Mouse (Mus musculus): ENCODE measurements around the gene Dusp2. TPM values are rescaled to one million over a fixed set of nuclear protein-coding genes. Genes with fewer than 3 reads are reported as not detected.

Dusp2 gene
- polyA plus RNA-seq, 1 experiment: 1.6 TPM

GRCm38 (mm10) chr2:127313878-127314277 is 22.1 kb upstream of the Dusp2 start:
- H3K27me3 ChIP-seq (ENCODE audit: control insufficient read depth, insufficient read depth, low read length): no peaks in the 10 kb centered on the region
- H3K27ac ChIP-seq (ENCODE audit: insufficient read depth, low read length): no peak overlapping the region
- H3K4me1 ChIP-seq (ENCODE audit: control insufficient read depth, insufficient read depth, low read length): no peaks in the 10 kb centered on the region
- H3K4me3 ChIP-seq (replicated peaks; ENCODE audit: insufficient read depth, low read depth, low read length): no peak overlapping the region
- no peak for DNase-seq
- TF ChIP-seq POLR2A (IDR thresholded peaks at IDR 0.05; ENCODE audit: borderline replicate concordance, insufficient read depth, low read length) (no peak), CTCF (IDR thresholded peaks at IDR 0.05; ENCODE audit: borderline replicate concordance, insufficient read depth, low read depth, low read length) (no peak)
- 50% methylated on average over 4 of the region's 4 CpGs for WGBS

- H3K27me3 ChIP-seq (ENCODE audit: control insufficient read depth, insufficient read depth, low read length): no peaks in the 10 kb centered on the region
- TF ChIP-seq CTCF (IDR thresholded peaks at IDR 0.05; ENCODE audit: borderline replicate concordance, insufficient read depth, low read depth, low read length) (no peak), POLR2A (IDR thresholded peaks at IDR 0.05; ENCODE audit: borderline replicate concordance, insufficient read depth, low read length) (no peak)
- no peaks in the 10 kb centered on the region for H3K4me1 ChIP-seq (ENCODE audit: control insufficient read depth, insufficient read depth, low read length)
- WGBS: 66% methylated on average over 6 of the region's 6 CpGs
- H3K4me3 ChIP-seq (replicated peaks; ENCODE audit: insufficient read depth, low read depth, low read length): no peak overlapping the region
- no peak for DNase-seq
- H3K27ac ChIP-seq (ENCODE audit: insufficient read depth, low read length): no peak overlapping the region
These were observed 21.3 kb upstream of the Dusp2 start for GRCm38 (mm10) chr2:127314467-127315154.

- no peaks in the 10 kb centered on the region for H3K4me1 ChIP-seq (ENCODE audit: control insufficient read depth, insufficient read depth, low read length)
- no peak overlapping the region for H3K4me3 ChIP-seq (replicated peaks; ENCODE audit: insufficient read depth, low read depth, low read length)
- no peaks in the 10 kb centered on the region for H3K27me3 ChIP-seq (ENCODE audit: control insufficient read depth, insufficient read depth, low read length)
- no peak for DNase-seq
- H3K27ac ChIP-seq (ENCODE audit: insufficient read depth, low read length): no peak overlapping the region
- WGBS: 93% methylated on average over 1 of the region's 1 CpGs
- TF ChIP-seq POLR2A (IDR thresholded peaks at IDR 0.05; ENCODE audit: borderline replicate concordance, insufficient read depth, low read length) (no peak), CTCF (IDR thresholded peaks at IDR 0.05; ENCODE audit: borderline replicate concordance, insufficient read depth, low read depth, low read length) (no peak)
These were observed 20.8 kb upstream of the Dusp2 start for GRCm38 (mm10) chr2:127315155-127315470.

- no peaks in the 10 kb centered on the region for H3K27me3 ChIP-seq (ENCODE audit: control insufficient read depth, insufficient read depth, low read length)
- 68% methylated on average over 5 of the region's 5 CpGs for WGBS
- H3K27ac ChIP-seq (ENCODE audit: insufficient read depth, low read length): no peak overlapping the region
- H3K4me3 ChIP-seq (replicated peaks; ENCODE audit: insufficient read depth, low read depth, low read length): no peak overlapping the region
- no peak for DNase-seq
- H3K4me1 ChIP-seq (ENCODE audit: control insufficient read depth, insufficient read depth, low read length): no peaks in the 10 kb centered on the region
- TF ChIP-seq POLR2A (IDR thresholded peaks at IDR 0.05; ENCODE audit: borderline replicate concordance, insufficient read depth, low read length) (no peak), CTCF (IDR thresholded peaks at IDR 0.05; ENCODE audit: borderline replicate concordance, insufficient read depth, low read depth, low read length) (no peak)
These were observed 19.5 kb upstream of the Dusp2 start for GRCm38 (mm10) chr2:127316431-127316830.

- no peak overlapping the region for H3K27ac ChIP-seq (ENCODE audit: insufficient read depth, low read length)
- WGBS: 78% methylated on average over 4 of the region's 4 CpGs
- DNase-seq: no peak
- H3K4me3 ChIP-seq (replicated peaks; ENCODE audit: insufficient read depth, low read depth, low read length): no peak overlapping the region
- no peaks in the 10 kb centered on the region for H3K27me3 ChIP-seq (ENCODE audit: control insufficient read depth, insufficient read depth, low read length)
- H3K4me1 ChIP-seq (ENCODE audit: control insufficient read depth, insufficient read depth, low read length): no peaks in the 10 kb centered on the region
- TF ChIP-seq POLR2A (IDR thresholded peaks at IDR 0.05; ENCODE audit: borderline replicate concordance, insufficient read depth, low read length) (no peak), CTCF (IDR thresholded peaks at IDR 0.05; ENCODE audit: borderline replicate concordance, insufficient read depth, low read depth, low read length) (no peak)
These were observed 17.8 kb upstream of the Dusp2 start for GRCm38 (mm10) chr2:127318136-127318535.

GRCm38 (mm10) chr2:127319071-127319470 is 16.9 kb upstream of the Dusp2 start:
- TF ChIP-seq POLR2A (IDR thresholded peaks at IDR 0.05; ENCODE audit: borderline replicate concordance, insufficient read depth, low read length) (no peak), CTCF (IDR thresholded peaks at IDR 0.05; ENCODE audit: borderline replicate concordance, insufficient read depth, low read depth, low read length) (no peak)
- Histone ChIP-seq H3K27me3 (ENCODE audit: control insufficient read depth, insufficient read depth, low read length) (no peaks in the 10 kb centered on the region), H3K4me1 (ENCODE audit: control insufficient read depth, insufficient read depth, low read length) (no peaks in the 10 kb centered on the region), H3K27ac (ENCODE audit: insufficient read depth, low read length) (no peak overlapping the region), H3K4me3 (replicated peaks; ENCODE audit: insufficient read depth, low read depth, low read length) (no peak overlapping the region)
- 74% methylated on average over 4 of the region's 4 CpGs for WGBS
- DNase-seq: no peak

- DNase-seq: no peak
- TF ChIP-seq CTCF (IDR thresholded peaks at IDR 0.05; ENCODE audit: borderline replicate concordance, insufficient read depth, low read depth, low read length) (no peak), POLR2A (IDR thresholded peaks at IDR 0.05; ENCODE audit: borderline replicate concordance, insufficient read depth, low read length) (no peak)
- Histone ChIP-seq H3K27me3 (ENCODE audit: control insufficient read depth, insufficient read depth, low read length) (no peaks in the 10 kb centered on the region), H3K27ac (ENCODE audit: insufficient read depth, low read length) (no peak overlapping the region), H3K4me1 (ENCODE audit: control insufficient read depth, insufficient read depth, low read length) (no peaks in the 10 kb centered on the region), H3K4me3 (replicated peaks; ENCODE audit: insufficient read depth, low read depth, low read length) (no peak overlapping the region)
- 80% methylated on average over 6 of the region's 6 CpGs for WGBS
These were observed 13.2 kb upstream of the Dusp2 start for GRCm38 (mm10) chr2:127322671-127323285.

- Histone ChIP-seq H3K27me3 (ENCODE audit: control insufficient read depth, insufficient read depth, low read length) (no peaks in the 10 kb centered on the region), H3K27ac (ENCODE audit: insufficient read depth, low read length) (no peak overlapping the region)
- WGBS: 94% methylated on average over 1 of the region's 1 CpGs
These were observed 12.3 kb upstream of the Dusp2 start for GRCm38 (mm10) chr2:127323667-127324066.

More at GRCm38 (mm10) chr2:127323667-127324066, 12.3 kb upstream of the Dusp2 start:
- H3K4me3 ChIP-seq (replicated peaks; ENCODE audit: insufficient read depth, low read depth, low read length): no peak overlapping the region
- TF ChIP-seq POLR2A (IDR thresholded peaks at IDR 0.05; ENCODE audit: borderline replicate concordance, insufficient read depth, low read length) (no peak), CTCF (IDR thresholded peaks at IDR 0.05; ENCODE audit: borderline replicate concordance, insufficient read depth, low read depth, low read length) (no peak)
- DNase-seq: no peak
- H3K4me1 ChIP-seq (ENCODE audit: control insufficient read depth, insufficient read depth, low read length): no peaks in the 10 kb centered on the region
